Mouse (Mus musculus): ENCODE results near the gene Smad3.

- no peak for TF ChIP-seq CTCF (IDR thresholded peaks at IDR 0.05; ENCODE audit: control insufficient read depth, insufficient read depth, insufficient read length)
- TF ChIP-seq MYOG (IDR thresholded peaks at IDR 0.05; ENCODE audit: control insufficient read depth, extremely low read depth, insufficient read length) = no peak
- TF ChIP-seq MAX (IDR thresholded peaks at IDR 0.05) = no peak
- TF ChIP-seq USF1 (IDR thresholded peaks at IDR 0.05; ENCODE audit: low read depth) = no peak
- TF ChIP-seq CEBPB (IDR thresholded peaks at IDR 0.05; ENCODE audit: low read depth) = no peak
- no peak for TF ChIP-seq MYOD1 (IDR thresholded peaks at IDR 0.05; ENCODE audit: control insufficient read depth, insufficient read length, low read depth)
- no peak for TF ChIP-seq FOSL1 (IDR thresholded peaks at IDR 0.05; ENCODE audit: insufficient read depth, low read length, poor library complexity, severe bottlenecking)
Observed at GRCm38 (mm10) chr9:63752576-63752975, 5.2 kb downstream of the Smad3 start.
